Mouse (Mus musculus) cortical plate, adult 2 months (tissue): Measurements from ENCODE around the gene Spdye4c.

Experiments
- CTCF ChIP-seq: fragments of 200-500 bp; IDR thresholded peaks from 2 replicates; pipeline ENCODE4 v1.5.1; 2011; ENCODE audit warnings: mild to moderate bottlenecking, control low read depth, low read length; ENCODE audit not compliant: insufficient read depth; ENCODE audit errors: extremely low read depth
- POLR2A ChIP-seq: fragments of 200-500 bp; IDR thresholded peaks from 2 replicates; pipeline ENCODE4 v1.6.1; 2011; ENCODE audit warnings: mild to moderate bottlenecking, low read length, control low read depth; ENCODE audit not compliant: insufficient read depth; ENCODE audit errors: extremely low read depth

- TF ChIP-seq POLR2A (no peak), CTCF (no peak)
Measured at GRCm38 (mm10) chr2:128564195-128564594, 26.8 kb upstream of the Spdye4c start.
